Mouse (Mus musculus) testis, adult 2 months (tissue): ENCODE measurements around the gene Whamm. TPM values are rescaled to one million over a fixed set of nuclear protein-coding genes. Genes with fewer than 3 reads are reported as not detected.

ENCODE experiments used
- H3K27ac ChIP-seq: fragments of 200-500 bp; 2 replicates; pipeline ENCODE4 v1.5.1; 2012; ENCODE audit warnings: low read depth, low read length; ENCODE audit not compliant: control insufficient read depth, insufficient read depth
- H3K27me3 ChIP-seq: fragments of 200-500 bp; 2 replicates; pipeline ENCODE4 v1.6.1; 2012; ENCODE audit warnings: mild to moderate bottlenecking, low read length, moderate library complexity; ENCODE audit not compliant: control insufficient read depth, insufficient read depth
- H3K36me3 ChIP-seq: fragments of 200-500 bp; 2 replicates; pipeline ENCODE4 v1.6.1; 2012; ENCODE audit warnings: mild to moderate bottlenecking, low read length; ENCODE audit not compliant: control insufficient read depth, insufficient read depth
- H3K4me1 ChIP-seq: fragments of 200-500 bp; 2 replicates; pipeline ENCODE4 v1.6.1; 2012; ENCODE audit warnings: low read length; ENCODE audit not compliant: control insufficient read depth, insufficient read depth
- H3K4me3 ChIP-seq: fragments of 200-500 bp; 2 replicates; pipeline ENCODE4 v1.5.1; 2012; ENCODE audit warnings: low read depth, mild to moderate bottlenecking, low read length, moderate library complexity, mixed read lengths; ENCODE audit not compliant: control insufficient read depth
- CTCF ChIP-seq: fragments of 200-500 bp; IDR thresholded peaks from 2 replicates; pipeline ENCODE4 v1.5.1; 2012; ENCODE audit warnings: low read depth, mild to moderate bottlenecking, inconsistent platforms, low read length, moderate library complexity; ENCODE audit not compliant: control insufficient read depth, insufficient read depth, insufficient replicate concordance
- POLR2A ChIP-seq: fragments of 200-500 bp; IDR thresholded peaks from 2 replicates; pipeline ENCODE4 v1.6.1; 2012; ENCODE audit warnings: low read depth, mild to moderate bottlenecking, inconsistent platforms, low read length, moderate library complexity; ENCODE audit not compliant: control insufficient read depth
- polyA plus RNA-seq: library from polyadenylated mRNA; depleted of rRNA; stranded (reverse); fragments of >200 nt; gene quantifications from 2 replicates; pipeline ENCODE4 v1.2.3, GENCODE M21; 2012

Whamm gene
- polyA plus RNA-seq, 1 experiment, result 22.9 TPM

GRCm38 (mm10) chr7:81597660-81598059 lies 26.6 kb downstream of the Whamm start:
- Histone ChIP-seq H3K4me3 (no peak overlapping the region), H3K4me1 (no peaks in the 10 kb centered on the region), H3K27ac (no peak overlapping the region), H3K36me3 (peaks cover 7% of the 10 kb centered on the region), H3K27me3 (no peaks in the 10 kb centered on the region)
- TF ChIP-seq POLR2A, result no peak
- no peak for TF ChIP-seq CTCF

- TF ChIP-seq POLR2A, result no peak
- no peak for TF ChIP-seq CTCF
- Histone ChIP-seq H3K27me3 (no peaks in the 10 kb centered on the region), H3K36me3 (peaks cover 4% of the 10 kb centered on the region), H3K27ac (no peak overlapping the region), H3K4me1 (no peaks in the 10 kb centered on the region), H3K4me3 (no peak overlapping the region)
Measured at GRCm38 (mm10) chr7:81599379-81600280, 28.6 kb downstream of the Whamm start.

- TF ChIP-seq CTCF (no peak), POLR2A (no peak)
- H3K4me3 ChIP-seq, result no peak overlapping the region
- H3K36me3 ChIP-seq, result no peaks in the 10 kb centered on the region
- H3K4me1 ChIP-seq, result no peaks in the 10 kb centered on the region
- no peak overlapping the region for H3K27ac ChIP-seq
- H3K27me3 ChIP-seq, result no peaks in the 10 kb centered on the region
Measured at GRCm38 (mm10) chr7:81604991-81605390, 33.9 kb downstream of the Whamm start.

- no peak overlapping the region for H3K4me3 ChIP-seq
- no peak for TF ChIP-seq POLR2A
- no peak for TF ChIP-seq CTCF
Measured at GRCm38 (mm10) chr7:81605489-81605888, 34.4 kb downstream of the Whamm start.

GRCm38 (mm10) chr7:81606452-81606851 lies 35.4 kb downstream of the Whamm start:
- H3K36me3 ChIP-seq, result no peaks in the 10 kb centered on the region
- H3K27me3 ChIP-seq, result no peaks in the 10 kb centered on the region
- no peak for TF ChIP-seq POLR2A
- TF ChIP-seq CTCF, result no peak
- H3K4me3 ChIP-seq, result no peak overlapping the region
- no peaks in the 10 kb centered on the region for H3K4me1 ChIP-seq
- H3K27ac ChIP-seq, result no peak overlapping the region

More at GRCm38 (mm10) chr7:81605489-81605888, 34.4 kb downstream of the Whamm start:
- H3K36me3 ChIP-seq, result no peaks in the 10 kb centered on the region
- H3K27me3 ChIP-seq, result no peaks in the 10 kb centered on the region
- H3K27ac ChIP-seq, result no peak overlapping the region
- no peaks in the 10 kb centered on the region for H3K4me1 ChIP-seq

- Histone ChIP-seq H3K4me3 (peak overlapping the region; percentile 18), H3K27ac (no peak overlapping the region), H3K27me3 (no peaks in the 10 kb centered on the region), H3K4me1 (no peaks in the 10 kb centered on the region), H3K36me3 (no peaks in the 10 kb centered on the region)
- TF ChIP-seq POLR2A (no peak; the same call in 1 of the 2 replicates), CTCF (peak; percentile 15; the same call in 1 of the 2 replicates)
Measured at GRCm38 (mm10) chr7:81610125-81610524, 39.1 kb downstream of the Whamm start.

GRCm38 (mm10) chr7:81612856-81613635 lies 42.0 kb downstream of the Whamm start:
- no peak for TF ChIP-seq CTCF
- no peak for TF ChIP-seq POLR2A
- no peaks in the 10 kb centered on the region for H3K27me3 ChIP-seq
- H3K27ac ChIP-seq, result no peak overlapping the region
- no peaks in the 10 kb centered on the region for H3K4me1 ChIP-seq
- no peaks in the 10 kb centered on the region for H3K36me3 ChIP-seq
- H3K4me3 ChIP-seq, result no peak overlapping the region
